Mouse (Mus musculus) heart, postnatal 10 days (tissue): ENCODE measurements at regions not wholly inside any gene's neighbourhood (a gene's known extent, or its start where the extent isn't known, plus 50 kb on each side); places are given as distances from the start of the nearest gene placed in this dataset.
"Not testable (repeated sequence)": the region's sequence is repeated elsewhere in the genome, so short reads cannot be mapped to it uniquely, and the experiment has no call there.

ENCODE experiments used
- DNase-seq, 2 experiments: peaks; one replicate each; pipeline ENCODE4 v3.0.0; 2021
- intact Hi-C: fragments of 180-260 bp; cut with DNase I; formaldehyde crosslinking; loops from one replicate; pipeline ENCODE4 v1.15.1; 2025

DNA sequence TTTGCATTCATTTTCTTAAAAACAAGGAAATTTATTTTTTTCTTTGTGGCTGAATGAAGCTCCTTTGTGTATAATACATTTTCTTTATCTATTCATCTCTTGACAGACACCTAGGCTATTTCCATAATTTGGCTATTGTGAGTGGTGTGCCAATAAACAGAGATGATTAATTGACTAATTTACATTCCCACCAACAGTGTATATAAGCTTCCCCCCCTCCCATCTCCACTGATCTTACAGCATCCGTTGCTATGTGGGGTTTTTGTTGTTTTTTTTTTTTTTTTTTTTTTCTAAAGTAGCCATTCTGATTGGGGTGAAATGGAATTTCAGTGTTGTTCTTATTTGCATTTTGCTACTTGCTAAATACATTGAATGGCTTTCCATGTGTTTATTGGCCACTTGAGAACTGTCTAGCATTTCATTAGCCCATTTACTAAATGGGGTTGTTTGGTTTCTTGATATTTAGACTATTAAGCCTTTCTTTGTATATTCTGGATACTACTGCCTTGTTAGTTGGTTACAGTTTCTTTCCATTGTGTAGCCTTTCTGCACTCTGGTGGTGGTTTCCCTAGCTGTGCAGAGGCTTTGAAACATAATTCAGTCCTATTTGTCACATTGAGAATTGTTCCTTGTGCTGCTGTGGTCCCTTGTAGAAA, 153.8 kb upstream of the Mad2l1 start:
- DNase-seq = no peak
- intact Hi-C loops = loop anchor here (5.0 kb wide), 1 partner anchor 729 kb away; no protein-coding TSS in a partner anchor

DNA sequence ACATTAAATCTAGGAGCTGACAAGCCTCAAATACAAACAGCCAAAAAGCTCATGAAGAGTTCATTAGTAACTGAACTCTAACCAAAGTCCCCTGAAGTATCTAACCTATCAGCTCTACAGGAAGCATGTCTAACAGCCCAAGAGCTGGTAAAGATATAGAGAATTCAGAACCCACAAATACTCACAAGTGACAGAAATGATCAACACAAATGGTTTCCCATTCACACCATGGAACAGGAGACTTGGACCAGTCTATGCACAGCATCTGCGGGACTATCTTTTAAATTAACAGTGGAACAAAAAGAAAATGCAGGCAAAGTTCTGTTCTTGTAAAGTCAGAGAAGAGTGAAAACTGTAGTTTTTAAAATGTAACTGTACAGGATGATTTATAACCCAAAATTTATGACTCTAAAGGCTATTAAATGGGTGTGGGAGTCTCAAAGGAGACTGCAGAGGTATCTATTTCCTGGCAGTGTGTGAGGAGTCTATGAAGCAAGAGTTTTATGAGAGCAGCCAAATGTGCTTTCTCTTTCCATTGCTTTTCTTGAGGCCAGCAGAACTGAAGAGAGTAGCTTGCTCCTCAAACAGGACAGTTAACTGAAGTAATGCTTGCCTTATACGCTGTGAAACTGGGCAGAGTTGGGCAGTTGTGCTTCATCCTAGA, 152.7 kb upstream of the Mad2l1 start:
- no peak for DNase-seq
- intact Hi-C loops = loop anchor here (5.0 kb wide), 1 partner anchor 730 kb away; no protein-coding TSS in a partner anchor

DNA sequence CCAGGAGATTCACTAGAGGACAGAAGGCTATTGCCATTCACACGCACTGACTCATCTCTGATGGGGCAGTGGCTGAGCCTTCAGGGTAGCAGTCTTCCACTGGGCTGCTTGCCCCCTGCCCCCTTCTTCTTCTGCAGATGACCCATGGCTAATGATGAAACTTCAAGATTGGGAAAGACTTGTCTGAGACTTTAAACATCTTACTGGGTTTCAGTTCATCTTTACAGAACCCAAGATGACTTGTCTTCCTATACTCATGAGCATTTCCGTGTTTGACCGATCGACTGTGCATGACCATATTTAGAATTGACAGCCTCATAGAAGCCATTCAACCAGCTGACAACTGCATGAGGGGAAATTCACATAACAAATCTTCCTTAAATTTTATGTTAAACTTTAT, 140.0 kb upstream of the Mad2l1 start:
- intact Hi-C loops = no loop called here
- no peak for DNase-seq

DNA sequence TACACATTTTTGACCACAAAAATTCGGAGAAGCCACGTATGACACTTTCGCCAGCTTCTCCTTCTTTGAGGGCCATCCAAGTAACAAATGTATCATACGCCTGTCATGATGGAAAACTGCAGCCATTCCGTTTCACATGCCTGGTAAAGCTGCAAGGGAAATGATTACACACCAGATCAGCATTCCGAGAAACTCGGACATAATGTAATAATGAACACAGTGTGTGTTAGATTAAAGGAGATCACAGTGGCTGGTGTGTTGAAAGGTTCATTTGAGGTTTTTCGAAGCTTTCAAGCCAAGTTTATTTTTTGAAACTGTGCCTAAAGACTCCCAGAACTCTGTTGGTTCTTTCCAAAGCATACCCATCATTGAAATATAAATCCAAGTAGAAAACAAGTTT, 137.8 kb upstream of the Mad2l1 start:
- no peak for DNase-seq
- intact Hi-C loops = no loop called here

DNA sequence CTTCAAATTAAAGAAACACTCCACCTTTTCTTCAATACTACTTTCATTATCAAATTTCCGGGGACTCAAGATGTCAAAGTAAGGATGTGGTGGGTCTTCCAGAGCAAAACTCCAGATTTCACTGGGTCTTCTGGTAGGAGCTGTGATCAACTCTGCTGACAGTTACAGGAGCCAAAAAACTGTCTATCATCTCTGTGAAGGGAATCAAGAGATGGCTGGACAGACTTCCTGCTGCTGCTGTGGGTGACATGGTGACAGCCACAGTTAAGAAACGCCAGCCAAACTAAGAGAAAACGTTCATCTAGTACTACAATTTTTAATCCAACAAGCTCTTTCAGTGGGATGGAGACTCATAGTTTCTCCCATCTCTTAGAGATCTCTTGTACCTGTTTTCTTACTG, 136.5 kb upstream of the Mad2l1 start:
- DNase-seq = no peak
- intact Hi-C loops = no loop called here

DNA sequence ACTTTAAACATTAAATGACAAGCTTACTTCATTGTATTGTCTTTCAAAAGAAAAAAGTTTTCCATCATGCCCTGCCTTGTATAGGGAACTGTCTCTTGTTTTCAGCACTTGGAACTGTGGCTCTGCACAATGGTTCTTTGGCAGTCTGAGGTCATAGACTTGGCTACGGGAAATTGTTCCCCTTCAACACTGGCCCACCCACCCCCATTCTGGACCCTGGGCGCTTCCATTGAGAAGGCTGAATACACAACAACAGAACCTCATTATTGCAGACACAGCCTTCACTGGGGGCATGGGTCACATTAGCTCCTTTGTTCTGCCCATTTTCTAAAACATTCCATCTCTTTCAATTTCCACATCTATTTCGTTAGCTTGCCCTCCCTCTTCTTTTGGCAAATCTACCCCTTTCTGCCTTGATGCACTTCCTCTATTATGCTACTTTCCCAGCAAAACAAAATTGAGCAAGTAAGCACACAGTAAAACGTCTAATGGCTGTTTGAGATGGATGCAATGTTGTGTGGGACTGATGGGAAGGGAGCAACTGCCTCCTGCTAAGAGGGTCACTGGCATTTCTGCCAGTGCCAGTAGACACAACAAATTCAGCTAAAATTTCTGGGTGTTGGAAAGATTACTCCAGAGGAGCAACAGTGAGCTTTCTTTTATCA, 136.0 kb upstream of the Mad2l1 start:
- intact Hi-C loops = no loop called here
- no peak for DNase-seq

DNA sequence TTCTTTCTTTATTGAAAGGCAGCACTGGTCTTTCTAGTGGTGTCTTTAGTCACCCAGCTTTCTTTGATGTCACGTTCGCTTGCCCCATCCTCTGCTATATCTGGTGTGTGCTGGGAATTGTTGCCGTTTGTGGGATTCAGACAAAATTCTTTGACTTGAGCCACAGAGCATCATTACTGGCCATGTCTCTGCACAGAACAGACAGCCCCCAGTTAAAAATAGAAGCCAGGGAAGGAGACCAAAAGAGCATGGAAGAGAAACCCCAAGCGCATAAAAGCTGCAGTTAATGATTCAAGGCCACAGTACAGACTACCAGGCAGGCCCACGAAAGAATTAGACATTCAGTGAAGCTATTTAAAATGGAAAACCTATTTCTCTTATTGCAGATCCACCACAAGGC, 133.7 kb upstream of the Mad2l1 start:
- intact Hi-C loops = no loop called here
- peak in 1 of 2 experiments; percentile 4 for DNase-seq

DNA sequence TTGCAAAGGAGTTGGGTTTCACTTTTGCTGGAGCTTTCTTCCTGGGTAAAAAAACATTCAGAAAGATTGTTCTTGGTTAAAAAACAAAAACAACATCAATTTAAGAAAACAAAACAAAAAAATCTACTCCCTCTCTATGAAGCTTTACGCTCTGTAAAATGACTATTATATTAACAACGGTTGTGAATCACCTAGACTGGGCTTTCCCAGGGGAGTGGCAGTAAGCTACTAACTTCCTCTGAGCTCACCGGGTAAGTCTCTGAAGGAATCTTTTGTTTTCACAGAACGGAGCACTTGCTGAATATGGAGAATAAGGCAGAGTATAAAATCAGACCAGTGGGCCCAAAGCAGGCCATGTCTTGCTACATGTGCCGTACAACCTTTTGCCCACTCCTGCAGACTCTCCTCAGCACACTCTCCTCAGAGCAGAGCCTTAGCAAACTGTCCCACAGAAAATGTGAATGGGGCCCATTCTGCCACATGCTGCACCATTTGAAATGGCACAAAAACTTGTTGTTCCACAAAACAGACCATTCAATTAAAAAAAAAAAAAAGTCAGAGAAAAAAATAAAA, 133.2 kb upstream of the Mad2l1 start:
- DNase-seq = peak in 1 of 2 experiments; percentile 5
- intact Hi-C loops = no loop called here

DNA sequence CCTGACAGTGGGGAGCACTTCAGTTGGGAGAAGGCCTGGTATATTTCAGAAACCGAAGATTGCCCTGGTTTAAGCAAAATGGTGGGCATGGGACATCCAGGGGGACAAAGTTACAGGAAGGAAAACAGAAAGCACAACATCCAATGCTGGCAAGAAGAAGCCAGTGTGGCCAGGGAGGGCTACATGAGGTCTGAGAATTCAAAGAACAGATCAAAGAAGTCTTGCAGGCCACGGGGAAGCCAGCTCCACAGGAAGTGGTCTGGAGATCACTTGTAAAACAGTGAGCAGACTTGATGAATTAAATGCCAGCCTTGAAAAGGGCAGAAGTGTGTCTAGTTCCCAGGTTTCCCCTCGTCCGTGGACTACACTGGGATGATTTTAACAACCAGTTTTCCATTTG, 120.4 kb upstream of the Mad2l1 start:
- DNase-seq = no peak
- intact Hi-C loops = no loop called here

DNA sequence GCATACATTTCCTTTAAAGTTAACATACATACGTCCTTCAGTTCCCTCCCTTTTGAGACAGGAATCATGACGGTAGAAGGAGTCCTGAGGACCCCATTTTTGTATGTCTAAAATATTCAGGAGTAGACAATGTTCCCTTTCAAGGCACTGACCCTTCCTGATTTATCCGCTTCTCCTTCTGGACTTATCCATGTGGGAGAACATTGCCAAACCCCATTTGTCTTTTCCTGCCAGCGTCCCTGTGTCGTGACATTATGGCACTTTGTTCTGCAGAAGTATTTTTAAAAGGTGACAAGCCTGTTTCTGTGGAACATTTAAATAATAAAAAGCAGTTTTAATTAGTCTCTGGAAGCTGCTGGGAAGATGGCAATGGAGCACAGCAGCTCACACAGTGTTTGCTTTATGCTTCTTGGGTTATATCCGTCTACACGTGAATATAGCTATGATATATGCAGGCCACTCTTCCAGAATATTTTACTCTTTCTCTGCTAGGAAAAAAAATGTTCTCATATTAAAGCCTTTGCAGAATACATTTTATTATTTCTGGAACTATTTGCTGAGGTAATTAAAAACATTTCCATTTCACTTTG, 115.6 kb upstream of the Mad2l1 start:
- intact Hi-C loops = no loop called here
- DNase-seq = no peak

DNA sequence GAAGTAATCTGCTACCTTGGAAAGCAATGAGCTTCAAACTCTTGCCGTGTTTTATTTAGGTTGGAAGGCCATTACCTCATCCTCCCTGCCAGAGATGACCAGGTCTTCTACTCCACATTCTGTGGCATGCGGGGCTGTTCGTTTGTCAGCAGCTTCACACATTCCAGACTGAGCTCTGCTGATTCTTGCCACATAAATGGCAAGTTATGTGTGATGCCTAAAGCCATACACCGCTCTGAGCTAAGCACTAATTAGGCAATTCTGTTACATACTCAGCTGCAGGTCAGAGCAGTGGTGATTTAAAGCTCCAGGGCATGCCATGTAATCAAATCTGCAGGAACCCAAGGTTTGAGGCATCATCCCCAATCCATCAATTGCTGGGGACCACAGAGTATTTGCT, 106.8 kb upstream of the Mad2l1 start:
- intact Hi-C loops = no loop called here
- no peak for DNase-seq

DNA sequence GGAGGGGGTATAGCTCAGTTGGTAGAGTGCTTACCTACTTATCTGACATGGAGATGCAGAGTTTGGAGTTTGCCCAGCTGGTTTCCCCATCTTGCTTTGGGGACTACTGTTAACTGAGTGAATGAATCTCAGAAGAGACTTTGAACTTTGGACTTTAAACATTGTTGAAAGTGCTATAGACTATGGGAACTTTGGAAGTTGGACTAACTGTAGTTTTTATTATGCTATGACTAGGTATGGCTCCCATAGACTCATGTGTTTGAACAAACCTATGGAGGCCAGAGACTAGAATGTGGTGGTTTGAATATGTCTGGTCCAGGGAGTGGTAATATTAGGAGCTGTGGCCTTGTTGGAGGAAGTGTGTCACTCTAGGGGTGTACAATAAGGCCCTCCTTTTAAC, 84.8 kb upstream of the Mad2l1 start:
- DNase-seq, intact Hi-C loops: not testable (repeated sequence)

DNA sequence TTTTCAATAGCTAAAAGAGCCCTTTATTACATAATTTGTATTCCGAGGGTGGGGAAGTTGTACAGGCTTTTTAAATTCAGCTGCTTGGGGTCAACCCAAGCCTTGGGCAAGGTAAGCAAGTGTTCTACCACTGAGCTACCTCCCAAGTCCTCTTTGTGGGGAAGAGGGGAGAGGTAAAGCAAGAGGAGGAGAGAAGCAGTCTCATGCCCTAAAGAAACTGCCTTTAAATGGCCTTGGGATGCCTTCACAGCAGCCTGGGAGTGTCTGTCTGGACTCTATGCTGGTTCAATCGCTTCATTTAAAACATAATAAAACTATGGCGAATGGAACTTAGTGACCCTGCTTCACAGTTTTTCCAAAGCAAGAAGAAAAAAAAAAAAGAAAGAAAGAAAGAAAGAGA, 77.0 kb upstream of the Mad2l1 start:
- intact Hi-C loops = no loop called here
- no peak for DNase-seq

DNA sequence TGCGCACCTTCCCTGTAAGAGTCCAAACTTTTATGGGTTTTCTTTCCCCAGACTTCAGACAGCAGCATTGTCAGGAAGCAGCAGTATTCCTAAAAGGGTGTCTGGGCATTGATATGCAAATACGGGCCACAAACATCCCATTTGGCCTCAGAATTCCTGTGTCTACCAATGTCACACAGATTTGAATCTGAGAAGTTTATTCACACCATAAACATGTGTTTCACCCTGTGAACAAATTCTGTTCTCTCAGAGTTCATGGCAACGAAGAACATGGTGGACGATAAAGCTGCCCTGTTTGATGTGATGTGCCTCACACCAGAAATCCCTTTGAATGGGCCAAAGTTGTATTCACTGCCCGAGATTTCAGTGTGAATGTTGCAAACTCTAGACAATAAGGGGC, 70.7 kb upstream of the Mad2l1 start:
- intact Hi-C loops = no loop called here
- DNase-seq = no peak

DNA sequence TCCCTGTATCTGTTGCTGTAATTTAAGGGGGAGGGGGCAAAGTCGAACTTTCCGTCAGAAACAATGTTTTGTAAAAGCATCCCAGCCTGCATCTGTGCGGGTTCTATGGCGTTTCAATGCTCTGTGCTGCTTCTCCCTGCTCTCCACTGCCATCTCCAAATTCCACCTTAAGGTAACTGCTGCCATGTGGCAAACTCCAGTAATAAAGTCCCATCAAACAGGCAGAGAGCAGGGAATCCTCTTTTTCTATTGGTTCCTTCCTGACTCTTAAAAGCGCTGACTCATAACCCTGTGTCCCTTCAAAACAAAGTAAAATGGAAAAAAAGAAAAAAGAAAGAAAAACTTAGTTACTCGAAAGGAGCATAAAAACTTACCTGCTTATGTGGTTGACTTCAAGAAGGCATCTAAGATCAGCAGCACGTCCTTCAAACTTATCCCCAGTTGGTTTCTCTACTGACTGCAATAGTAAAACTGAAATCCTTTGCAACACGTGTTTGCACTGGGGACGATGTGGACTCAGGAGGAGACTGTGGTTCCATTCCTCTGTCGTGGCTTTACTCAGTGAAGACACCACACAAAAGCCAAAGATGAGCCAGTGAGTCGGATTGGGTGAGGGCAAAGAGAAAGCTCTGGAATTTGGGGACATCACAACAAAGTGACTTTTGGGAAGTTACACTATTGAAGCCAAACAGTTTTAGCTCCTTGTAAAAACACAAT, 69.9 kb upstream of the Mad2l1 start:
- no peak for DNase-seq
- intact Hi-C loops = loop anchor here (5.0 kb wide), 3 partner anchors 603 to 953 kb away; no protein-coding TSS in a partner anchor

DNA sequence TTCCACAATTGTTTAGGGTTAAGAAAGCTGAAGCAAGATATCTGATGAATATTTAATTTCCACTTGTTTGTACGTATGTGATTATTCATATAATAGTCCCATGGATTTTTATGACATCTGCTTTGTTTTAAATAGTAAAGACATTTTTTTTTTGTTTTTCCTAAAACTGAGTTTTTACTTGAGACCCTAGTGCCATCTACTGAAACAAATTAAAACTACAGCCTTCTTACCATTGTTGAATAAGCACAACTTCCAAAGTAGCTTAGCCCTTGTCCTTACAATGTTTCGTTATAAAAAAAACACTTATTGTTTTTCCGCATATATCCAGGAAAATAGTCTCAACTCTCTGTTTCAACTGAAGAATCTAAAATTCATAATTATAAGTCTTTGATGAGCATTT, 68.4 kb upstream of the Mad2l1 start:
- intact Hi-C loops = loop anchor here (5.0 kb wide), 3 partner anchors 604 to 954 kb away; no protein-coding TSS in a partner anchor
- no peak for DNase-seq

DNA sequence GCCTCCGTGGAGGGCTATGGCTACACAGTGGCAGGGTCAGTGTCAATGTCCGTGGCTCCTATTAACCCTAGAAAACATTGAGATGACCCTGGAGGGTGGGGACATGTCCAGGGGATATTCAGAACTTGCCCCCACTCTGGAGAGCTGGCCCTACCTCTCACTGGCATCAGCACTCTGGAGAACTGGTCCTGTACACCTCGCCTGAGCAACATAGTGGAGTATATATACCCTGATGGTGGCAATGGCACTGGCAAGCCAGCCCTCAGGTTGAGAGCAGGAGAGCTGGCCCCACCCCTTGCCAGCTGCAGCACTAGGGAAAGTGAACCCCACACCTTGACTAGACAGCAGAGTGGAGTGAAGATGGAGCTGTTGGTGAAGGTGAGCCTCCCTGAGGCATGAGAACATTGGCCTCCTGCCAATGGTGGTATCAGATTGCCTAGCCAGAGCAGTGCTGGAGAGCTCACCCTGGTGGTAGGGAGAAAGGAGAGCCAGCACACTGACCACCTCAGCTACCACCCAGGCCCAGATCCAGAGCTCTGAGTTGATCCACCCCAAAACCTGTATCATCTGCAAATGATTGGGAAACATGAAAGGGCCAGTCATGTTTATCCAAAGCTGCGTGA, 64.5 kb upstream of the Mad2l1 start:
- intact Hi-C loops = no loop called here

DNA sequence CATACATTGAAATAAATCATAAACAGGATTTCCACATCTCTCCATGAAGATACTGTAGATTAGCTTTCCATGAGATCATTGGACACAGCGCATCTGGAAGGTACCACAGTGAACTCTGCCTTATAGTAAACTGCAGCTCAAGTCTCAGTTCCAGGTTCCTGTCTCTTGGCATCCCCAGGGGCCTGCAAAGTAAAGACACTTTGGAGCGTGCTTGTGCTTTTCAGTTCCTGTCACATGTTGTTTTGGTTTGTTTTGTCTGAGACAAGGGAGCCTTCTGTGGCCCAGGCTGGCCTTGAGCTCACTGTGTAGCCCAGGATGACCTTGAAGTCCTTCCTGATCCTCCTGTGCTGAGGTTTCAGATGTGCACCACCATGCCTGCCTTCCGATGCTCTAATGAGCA, 63.4 kb upstream of the Mad2l1 start:
- intact Hi-C loops = no loop called here
- no peak for DNase-seq

More for the DNA sequence above, 64.5 kb upstream of the Mad2l1 start:
- no peak for DNase-seq

DNA sequence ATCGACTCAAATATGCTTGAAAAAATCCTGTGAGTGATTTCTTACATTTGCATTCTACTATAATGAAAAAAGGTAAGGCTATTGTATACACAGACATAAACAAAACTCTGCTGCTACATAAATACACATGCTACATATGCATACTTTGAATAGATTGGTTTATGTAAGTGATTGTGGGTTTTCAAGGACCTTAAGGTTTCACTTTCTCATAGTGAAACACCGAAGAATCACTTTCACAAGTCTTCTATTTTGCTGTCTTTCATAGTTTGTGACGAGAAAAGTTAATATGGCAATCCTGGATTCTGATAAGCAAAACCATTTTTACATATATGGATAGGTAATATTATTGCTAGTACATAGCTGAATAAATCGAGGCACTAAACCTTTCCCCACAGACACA, 62.5 kb upstream of the Mad2l1 start:
- DNase-seq = no peak
- intact Hi-C loops = no loop called here

DNA sequence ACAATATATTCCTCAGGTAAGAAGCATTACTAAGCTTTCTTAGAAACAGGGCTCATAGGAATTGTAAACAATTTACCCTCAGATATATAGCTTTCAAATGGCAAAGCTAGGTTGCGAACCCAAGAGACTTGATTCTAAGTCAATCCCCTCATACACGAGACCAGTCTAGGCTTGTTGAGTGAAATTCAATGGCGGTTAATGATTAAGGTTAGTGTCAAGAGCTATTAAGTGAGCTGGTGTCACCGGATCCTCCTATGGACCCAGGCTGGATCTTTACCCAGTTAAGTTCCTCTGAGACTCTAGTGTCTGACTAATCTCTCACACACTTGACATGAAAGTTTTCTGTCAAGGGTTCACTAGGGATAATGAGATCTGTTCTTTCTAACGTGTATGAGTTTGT, 57.6 kb upstream of the Mad2l1 start:
- DNase-seq = no peak
- intact Hi-C loops = no loop called here
